8 mouse cellular contexts compared by ENCODE assay signal in the genomic region with DNA sequence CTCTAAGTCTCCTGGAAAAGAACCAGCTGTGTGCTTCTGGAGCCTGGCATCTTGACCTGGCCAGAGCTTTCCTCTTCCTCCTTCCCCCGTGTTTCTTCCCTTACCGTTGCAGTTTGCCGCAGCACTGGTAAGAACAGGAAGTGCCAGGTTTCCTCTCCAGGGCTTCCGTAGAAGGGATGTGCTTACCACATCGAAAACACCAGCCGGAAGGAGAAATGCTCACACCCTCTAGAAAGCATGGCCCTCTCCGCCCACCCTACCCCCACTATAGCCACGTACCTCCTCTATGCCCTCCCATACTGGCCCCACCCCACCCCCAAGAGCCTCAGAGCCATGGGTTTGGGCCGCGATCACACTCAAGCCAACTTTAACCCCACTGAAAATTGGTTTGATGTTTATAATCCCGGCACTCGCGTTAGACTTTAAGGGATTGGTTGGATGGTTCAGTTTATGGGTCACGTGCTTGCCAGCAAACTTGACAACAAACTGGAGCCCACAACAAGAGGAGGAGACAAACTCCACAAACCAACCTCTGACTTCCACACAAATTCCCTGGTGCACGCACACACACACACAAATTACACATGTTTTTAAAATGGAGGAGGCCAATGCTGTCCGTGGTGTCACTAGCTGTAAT. TPM values are rescaled to one million over a fixed set of nuclear protein-coding genes. Genes with fewer than 3 reads are reported as not detected.
DNase-seq lines count a peak whose midpoint lies in the region.

No protein-coding gene starts in this region.

- no peaks in the 10 kb centered on the region for H3K9me3 ChIP-seq in erythroblast, embryonic 14.5 days (ENCODE audit: control insufficient read depth, low read length)

- no peaks in the 10 kb centered on the region for H3K27me3 ChIP-seq in erythroblast, embryonic 14.5 days (ENCODE audit: control insufficient read depth)

- peak overlapping the region; percentile 67 for H3K4me3 ChIP-seq in erythroblast, embryonic 14.5 days (replicated peaks)

- DNase-seq in adrenal gland, postnatal 14 days: peak; percentile 57
- DNase-seq in adrenal gland, adult 8-10 months: no peak
- peak; percentile 41 for DNase-seq in kidney, adult 8-10 months
- peak; percentile 79 for DNase-seq in lung, postnatal 10 days
- peak; percentile 71 to 73 for DNase-seq in thymus, postnatal 10 days (ENCODE audit: low spot score in 2 of 2)
- no peak for DNase-seq in ovary, postnatal 10 days (ENCODE audit: low spot score)
- DNase-seq in retina, postnatal 1 day: no peak

- H3K4me1 ChIP-seq in erythroblast, embryonic 14.5 days (ENCODE audit: control insufficient read depth): peaks cover 19% of the 10 kb centered on the region

- H3K36me3 ChIP-seq in erythroblast, embryonic 14.5 days (ENCODE audit: control insufficient read depth): no peaks in the 10 kb centered on the region

RNA-seq across cellular contexts. Expression of gene Cep19, which starts 30.7 kb away (rescaled TPM):
- total RNA-seq in adrenal gland, postnatal 14 days (2021): 9.9 and 11.3 TPM in 2 replicates
- total RNA-seq in adrenal gland, adult 8-10 months (2022): 10 to 100 TPM; 10.3 to 19.0 (median 14.6) TPM
- 0.02 and 0.11 TPM in 2 replicates for polyA plus RNA-seq in erythroblast, embryonic 14.5 days (2012)

RNA-seq across cellular contexts. Expression of gene Pigx, which starts 30.8 kb away (rescaled TPM):
- 36.8 and 37.7 TPM in 2 replicates for total RNA-seq in adrenal gland, postnatal 14 days (2021)
- total RNA-seq in adrenal gland, adult 8-10 months (2022): 10 to 100 TPM; 25.3 to 39.8 (median 33.4) TPM
- polyA plus RNA-seq in erythroblast, embryonic 14.5 days (2012): 0.18 and 0.22 TPM in 2 replicates

RNA-seq across cellular contexts. Expression of gene Nrros, which starts 35.1 kb away (rescaled TPM):
- total RNA-seq in adrenal gland, postnatal 14 days (2021): 8.0 and 17.4 TPM in 2 replicates
- total RNA-seq in adrenal gland, adult 8-10 months (2022): 1 to 10 TPM; 5.5 to 9.9 (median 8.4) TPM
- polyA plus RNA-seq in erythroblast, embryonic 14.5 days (2012): 0.17 and 0.60 TPM in 2 replicates

RNA-seq across cellular contexts. Expression of gene Bex6, which starts 49.3 kb away (rescaled TPM):
- total RNA-seq in adrenal gland, postnatal 14 days (2021): not detected in 2 replicates
- total RNA-seq in adrenal gland, adult 8-10 months (2022): not detected
- polyA plus RNA-seq in erythroblast, embryonic 14.5 days (2012): not detected in 2 replicates

RNA-seq across cellular contexts. Expression of gene Pak2, which starts 51.2 kb away (rescaled TPM):
- 58.2 and 64.3 TPM in 2 replicates for total RNA-seq in adrenal gland, postnatal 14 days (2021)
- 10 to 100 TPM; 54.5 to 62.5 (median 60.6) TPM for total RNA-seq in adrenal gland, adult 8-10 months (2022)
- 0.41 and 0.52 TPM in 2 replicates for polyA plus RNA-seq in erythroblast, embryonic 14.5 days (2012)

Comparison
In these comparisons a context has a peak if more than half of its experiments do, and no peak if none do; other contexts are left out.
1. DNase-seq: peak in adrenal gland, postnatal 14 days (single experiment), kidney, adult 8-10 months (2 of 2), lung, postnatal 10 days (single experiment) and thymus, postnatal 10 days (2 of 2); none in adrenal gland, adult 8-10 months (single experiment), ovary, postnatal 10 days (single experiment) and retina, postnatal 1 day (single experiment).